Mouse (Mus musculus) right cerebral cortex, postnatal 4 days (tissue): ENCODE results near the gene Sike1.

Source experiments
- DNase-seq: peaks from one replicate; pipeline ENCODE4 v3.0.0-alpha.2; 2022

Gene Sike1

GRCm38 (mm10) chr3:102995605-102996321, at the start of gene Sike1:
Sike1 (plus strand) TSS chr3:102995708.
- peak; percentile 89 for DNase-seq

GRCm38 (mm10) chr3:102946312-102946711, 49.2 kb upstream of the Sike1 start:
- DNase-seq: no peak

- DNase-seq: no peak
Observed at GRCm38 (mm10) chr3:102946861-102947260, 48.6 kb upstream of the Sike1 start.

- no peak for DNase-seq
Observed at GRCm38 (mm10) chr3:102954476-102954875, 41.0 kb upstream of the Sike1 start.

- no peak for DNase-seq
Observed at GRCm38 (mm10) chr3:102955143-102955542, 40.4 kb upstream of the Sike1 start.

- DNase-seq: no peak
Observed at GRCm38 (mm10) chr3:102955596-102955995, 39.9 kb upstream of the Sike1 start.

GRCm38 (mm10) chr3:102964033-102964432, 31.5 kb upstream of the Sike1 start, which contains the start of gene Nr1h5:
Nr1h5 (minus strand) TSS chr3:102964133.
- DNase-seq: no peak

GRCm38 (mm10) chr3:102970067-102970466, 25.4 kb upstream of the Sike1 start:
- no peak for DNase-seq

- DNase-seq: no peak
Observed at GRCm38 (mm10) chr3:102970508-102970907, 25.0 kb upstream of the Sike1 start.

GRCm38 (mm10) chr3:102976906-102977305, 18.6 kb upstream of the Sike1 start:
- no peak for DNase-seq

GRCm38 (mm10) chr3:102979550-102980348, 15.8 kb upstream of the Sike1 start:
- DNase-seq: peak; percentile 54

- no peak for DNase-seq
Observed at GRCm38 (mm10) chr3:102980349-102980736, 15.2 kb upstream of the Sike1 start.

- DNase-seq: no peak
Observed at GRCm38 (mm10) chr3:102991041-102991440, 4.5 kb upstream of the Sike1 start.

GRCm38 (mm10) chr3:102992936-102993335, 2.6 kb upstream of the Sike1 start:
- no peak for DNase-seq

GRCm38 (mm10) chr3:102995233-102995604, 289 bp upstream of the Sike1 start:
- no peak for DNase-seq

GRCm38 (mm10) chr3:102997036-102997435, 1.5 kb downstream of the Sike1 start:
- no peak for DNase-seq

- DNase-seq: no peak
Observed at GRCm38 (mm10) chr3:102997591-102997990, 2.1 kb downstream of the Sike1 start.

GRCm38 (mm10) chr3:103001595-103001994, 6.1 kb downstream of the Sike1 start:
- DNase-seq: no peak

GRCm38 (mm10) chr3:103017350-103017749, 21.8 kb downstream of the Sike1 start:
- DNase-seq: no peak

GRCm38 (mm10) chr3:103019462-103019861, 24.0 kb downstream of the Sike1 start:
- no peak for DNase-seq

- DNase-seq: peak; percentile 95
Observed at GRCm38 (mm10) chr3:103020249-103020942, 24.9 kb downstream of the Sike1 start, which contains the start of gene Csde1. Csde1 (plus strand) TSS chr3:103020426.

GRCm38 (mm10) chr3:103020943-103021638, 25.6 kb downstream of the Sike1 start:
- peak; percentile 88 for DNase-seq

GRCm38 (mm10) chr3:103026174-103026573, 30.7 kb downstream of the Sike1 start:
- no peak for DNase-seq
